Mouse (Mus musculus): ENCODE results near the gene Kri1.

DNA sequence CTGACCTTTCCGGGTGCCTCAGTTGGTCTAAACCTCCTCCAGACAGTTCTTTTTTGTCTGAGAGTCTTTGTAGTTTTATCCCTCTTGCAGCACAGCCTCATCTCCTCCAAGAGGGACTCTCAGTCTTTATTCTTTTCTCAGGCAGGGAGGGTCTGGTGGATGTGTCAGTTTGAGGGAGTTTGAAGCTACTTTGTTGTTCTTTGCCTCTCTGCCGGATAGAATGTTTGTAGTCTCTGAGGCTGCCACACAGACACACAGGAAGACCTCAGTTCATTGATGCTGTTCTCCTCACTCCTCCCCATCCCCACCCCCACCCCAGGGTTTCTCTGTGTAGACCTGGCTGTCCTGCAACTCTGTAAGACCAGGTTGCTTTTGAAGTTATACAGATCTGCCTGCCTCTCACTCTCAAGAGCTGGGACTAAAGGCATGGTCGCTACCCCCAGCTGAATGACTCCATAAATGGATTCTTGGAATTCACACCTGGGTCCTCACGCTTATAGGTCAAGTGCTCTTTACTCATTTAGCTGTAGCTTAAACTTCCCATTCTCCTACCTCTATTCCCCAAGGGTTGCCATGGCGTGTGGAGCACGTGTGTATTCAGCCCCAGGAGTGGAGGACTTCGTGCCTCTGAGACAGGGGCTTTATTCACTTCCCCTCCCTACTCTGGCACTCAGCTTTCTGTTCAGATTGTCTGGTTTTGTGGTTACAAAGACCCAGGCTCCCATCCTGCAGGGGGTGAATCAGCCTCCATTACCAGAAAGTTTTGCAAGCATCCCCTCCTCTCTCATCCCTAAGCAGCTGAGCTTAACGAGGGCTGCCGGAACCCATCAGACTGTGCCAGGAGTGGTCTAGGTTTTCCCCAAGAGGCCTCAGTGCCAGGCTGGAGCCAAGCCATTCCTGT, 44.6 kb upstream of the Kri1 start:
- TF ChIP-seq POLR2A (IDR thresholded peaks at IDR 0.05; ENCODE audit: low read depth, low read length) (no peak), CTCF (IDR thresholded peaks at IDR 0.05; ENCODE audit: extremely low read depth, insufficient read length, insufficient replicate concordance, low read depth, low read length) (no peak)

All from small intestine, adult 2 months (tissue).